Mouse (Mus musculus) liver, adult 2 months (tissue): ENCODE measurements around the gene Lypd3.

ENCODE experiments used
- CTCF ChIP-seq: fragments of 200-500 bp; IDR thresholded peaks from 2 replicates; pipeline ENCODE4 v1.5.1; 2011; ENCODE audit warnings: low read depth, low read length, control low read depth
- POLR2A ChIP-seq: fragments of 200-500 bp; IDR thresholded peaks from 2 replicates; pipeline ENCODE4 v1.6.1; 2011; ENCODE audit warnings: low read length, control low read depth; ENCODE audit not compliant: insufficient read depth; ENCODE audit errors: extremely low read depth

- TF ChIP-seq CTCF (no peak), POLR2A (peak; percentile 81)
Observed at GRCm38 (mm10) chr7:24593621-24594308, 42.6 kb upstream of the Lypd3 start.
